Mouse (Mus musculus): ENCODE data around the gene Lsamp.

DNA sequence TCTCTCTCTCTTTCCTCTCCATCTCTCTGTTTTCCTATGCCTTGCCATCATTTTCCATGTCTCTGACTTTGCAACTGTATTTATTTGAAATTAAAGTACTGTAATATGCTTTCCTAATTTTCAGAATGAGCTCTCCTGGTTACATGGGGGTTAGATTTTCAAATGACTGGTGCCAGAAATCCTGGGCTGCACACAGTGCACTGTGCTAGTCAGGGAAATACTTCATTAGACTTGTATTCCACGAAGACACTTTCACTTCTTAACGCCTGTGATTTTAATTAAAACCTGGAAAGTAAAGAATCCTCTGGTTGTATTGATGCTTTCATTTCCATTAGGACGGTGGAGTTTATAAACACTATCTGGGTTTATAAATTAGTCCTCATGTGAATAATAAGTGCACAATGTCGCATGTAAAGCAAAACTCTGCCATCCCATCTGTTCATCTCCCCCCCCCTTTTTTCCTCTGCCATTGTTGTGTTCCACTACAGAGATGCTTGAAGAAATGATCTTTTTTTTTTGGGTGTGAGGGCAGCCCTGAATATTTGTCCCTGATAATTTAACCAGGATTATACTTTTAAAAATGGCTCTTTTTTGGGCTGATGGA, 203.9 kb downstream of the Lsamp start:
- TF ChIP-seq GATA1 (IDR thresholded peaks at IDR 0.05; ENCODE audit: borderline replicate concordance, low read length): no peak
- no peak for TF ChIP-seq FLI1 (IDR thresholded peaks at IDR 0.05; ENCODE audit: low read length)
